Mouse (Mus musculus): ENCODE results near the gene Plcl2.

The Plcl2 gene

GRCm38 (mm10) chr17:50731876-50732275, 222.7 kb downstream of the Plcl2 start:
- DNase-seq (ENCODE audit: low read depth in 2 of 2, low spot score in 2 of 2), result peak; percentile 59 to 72

GRCm38 (mm10) chr17:50733390-50733789, 224.2 kb downstream of the Plcl2 start:
- DNase-seq (ENCODE audit: low read depth in 2 of 2, low spot score in 2 of 2), result no peak

- DNase-seq (ENCODE audit: low read depth in 2 of 2, low spot score in 2 of 2), result no peak
Measured at GRCm38 (mm10) chr17:50734781-50735180, 225.6 kb downstream of the Plcl2 start.

- no peak for DNase-seq (ENCODE audit: low read depth in 2 of 2, low spot score in 2 of 2)
Measured at GRCm38 (mm10) chr17:50735382-50735954, 226.3 kb downstream of the Plcl2 start.

DNA sequence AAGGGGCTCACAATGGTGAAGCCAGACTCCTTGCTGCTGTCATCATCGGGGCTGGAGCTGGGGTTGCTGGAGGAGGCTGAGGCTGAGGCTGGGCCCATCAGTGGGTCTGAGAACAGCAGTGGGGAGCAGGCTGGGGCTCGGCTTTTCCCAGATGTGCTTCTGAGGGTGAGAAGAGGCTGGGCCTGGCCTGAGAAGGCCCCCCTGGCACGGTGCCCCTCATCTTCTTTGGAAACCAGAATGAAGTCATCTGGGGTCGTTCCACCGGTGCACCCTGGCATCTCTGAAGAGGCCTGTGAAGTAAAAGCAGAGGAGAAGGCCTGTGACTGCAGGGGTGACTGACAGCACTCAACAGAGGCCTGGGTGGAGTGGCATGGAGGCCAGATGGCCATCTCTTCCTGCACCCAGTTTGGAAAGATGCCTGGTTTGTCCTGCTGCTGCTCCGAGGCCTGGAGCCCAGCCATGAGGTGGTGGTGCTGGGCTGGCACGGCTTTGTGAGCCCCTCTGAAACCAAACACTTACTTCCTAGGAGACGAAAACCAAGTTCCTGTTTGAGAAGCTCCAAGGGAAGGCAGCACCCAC, 226.8 kb downstream of the Plcl2 start:
- DNase-seq (ENCODE audit: low read depth in 2 of 2, low spot score in 2 of 2), result no peak

DNA sequence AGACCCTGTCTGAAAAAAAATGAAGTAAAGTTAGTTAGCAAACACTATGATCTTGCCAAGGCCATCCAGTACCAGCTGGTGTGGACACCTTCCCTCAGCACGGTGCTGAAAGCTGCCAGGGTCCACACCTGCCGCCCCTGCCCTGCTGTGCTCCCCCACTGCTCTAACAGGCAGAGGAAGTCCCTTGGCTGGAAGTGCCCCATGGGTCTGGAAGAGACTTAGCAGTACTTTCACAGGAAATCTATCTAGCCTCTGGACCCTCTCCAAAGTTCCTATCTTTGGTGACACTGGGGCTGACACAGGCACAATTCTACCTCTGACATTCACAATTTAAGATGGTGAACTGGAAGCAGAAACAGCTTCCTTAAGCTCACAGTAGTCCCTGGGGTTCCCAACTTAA, 227.9 kb downstream of the Plcl2 start:
- DNase-seq (ENCODE audit: low read depth in 2 of 2, low spot score in 2 of 2), result no peak
